Mouse (Mus musculus) liver, embryonic 13.5 days (tissue): Measurements from ENCODE around the gene Cox6b1. TPM values are rescaled to one million over a fixed set of nuclear protein-coding genes. Genes with fewer than 3 reads are reported as not detected.

Source experiments
- ATAC-seq: fragments of 200-750 bp; cut with Nextera tagmentation; 2 replicates; pipeline ENCODE4 v1.8.0; 2017; ENCODE audit warnings: low read depth, mild to moderate bottlenecking, moderate number of reproducible peaks, moderate library complexity
- DNase-seq: peaks from one replicate; pipeline ENCODE4 v3.0.0; 2022
- H3K27ac ChIP-seq: fragments of 300-500 bp; sonication (generic); 2 replicates; pipeline ENCODE4 v1.5.1; 2015; ENCODE audit warnings: moderate library complexity, mild to moderate bottlenecking, inconsistent platforms
- H3K27me3 ChIP-seq: fragments of 300-500 bp; sonication (generic); 2 replicates; pipeline ENCODE4 v1.6.1; 2015; ENCODE audit warnings: mild to moderate bottlenecking, inconsistent platforms
- H3K36me3 ChIP-seq: fragments of 300-500 bp; sonication (generic); 2 replicates; pipeline ENCODE4 v1.6.1; 2015; ENCODE audit warnings: mild to moderate bottlenecking, inconsistent platforms
- H3K4me1 ChIP-seq: fragments of 300-500 bp; sonication (generic); replicated peaks from 2 replicates; pipeline ENCODE4 v1.6.1; 2015; ENCODE audit warnings: inconsistent platforms
- H3K4me2 ChIP-seq: fragments of 300-500 bp; sonication (generic); 2 replicates; pipeline ENCODE4 v1.6.1; 2015; ENCODE audit warnings: inconsistent platforms, mild to moderate bottlenecking, moderate library complexity
- H3K4me3 ChIP-seq: fragments of 300-500 bp; sonication (generic); replicated peaks from 2 replicates; pipeline ENCODE4 v1.5.1; 2015; ENCODE audit warnings: mild to moderate bottlenecking, inconsistent platforms
- H3K9ac ChIP-seq: fragments of 300-500 bp; sonication (generic); 2 replicates; pipeline ENCODE4 v1.6.1; 2015; ENCODE audit warnings: mild to moderate bottlenecking, inconsistent platforms
- H3K9me3 ChIP-seq: fragments of 300-500 bp; sonication (generic); replicated peaks from 2 replicates; pipeline ENCODE4 v1.6.1; 2016; ENCODE audit warnings: inconsistent platforms
- WGBS: fragments of 180-500 bp; shearing (Covaris S2); methylation state at CpG from one replicate; pipeline ENCODE4 v1.1.7; 2015; ENCODE audit not compliant: insufficient replicate concordance; 5-methylcytosine and 5-hydroxymethylcytosine counted together
- polyA plus RNA-seq: library from polyadenylated mRNA; unstranded; fragments of >200 nt; fragmentation: Nextera tagmentation; extraction: Ambion mirVana; gene quantifications from 2 replicates; pipeline ENCODE4 v1.2.1, GENCODE M21; 2015

Cox6b1 gene
- polyA plus RNA-seq, 1 experiment from 2014 or later: 705 TPM

GRCm38 (mm10) chr7:30592772-30593423, 33.1 kb downstream of the Cox6b1 start:
- H3K9me3 ChIP-seq: no peaks in the 10 kb centered on the region
- 39% methylated on average over 5 of the region's 5 CpGs for WGBS
- no peak overlapping the region for H3K9ac ChIP-seq
- H3K4me2 ChIP-seq: no peak overlapping the region
- peaks cover 30% of the 10 kb centered on the region for H3K4me1 ChIP-seq
- H3K4me3 ChIP-seq: no peak overlapping the region
- H3K27ac ChIP-seq: no peak overlapping the region
- ATAC-seq (no peak), DNase-seq (no peak)
- H3K36me3 ChIP-seq: no peaks in the 10 kb centered on the region
- H3K27me3 ChIP-seq: peaks cover 7% of the 10 kb centered on the region; the same call in 1 of the 2 replicates

- Histone ChIP-seq H3K9ac (no peak overlapping the region), H3K36me3 (peaks cover 6% of the 10 kb centered on the region), H3K27ac (no peak overlapping the region), H3K4me1 (peaks cover 43% of the 10 kb centered on the region), H3K4me3 (no peak overlapping the region), H3K27me3 (peaks cover 7% of the 10 kb centered on the region; the same call in 1 of the 2 replicates), H3K4me2 (no peak overlapping the region), H3K9me3 (no peaks in the 10 kb centered on the region)
- ATAC-seq (no peak), DNase-seq (no peak)
- WGBS: 75% methylated on average over 4 of the region's 4 CpGs
Observed at GRCm38 (mm10) chr7:30591605-30591951, 34.4 kb downstream of the Cox6b1 start.

DNA sequence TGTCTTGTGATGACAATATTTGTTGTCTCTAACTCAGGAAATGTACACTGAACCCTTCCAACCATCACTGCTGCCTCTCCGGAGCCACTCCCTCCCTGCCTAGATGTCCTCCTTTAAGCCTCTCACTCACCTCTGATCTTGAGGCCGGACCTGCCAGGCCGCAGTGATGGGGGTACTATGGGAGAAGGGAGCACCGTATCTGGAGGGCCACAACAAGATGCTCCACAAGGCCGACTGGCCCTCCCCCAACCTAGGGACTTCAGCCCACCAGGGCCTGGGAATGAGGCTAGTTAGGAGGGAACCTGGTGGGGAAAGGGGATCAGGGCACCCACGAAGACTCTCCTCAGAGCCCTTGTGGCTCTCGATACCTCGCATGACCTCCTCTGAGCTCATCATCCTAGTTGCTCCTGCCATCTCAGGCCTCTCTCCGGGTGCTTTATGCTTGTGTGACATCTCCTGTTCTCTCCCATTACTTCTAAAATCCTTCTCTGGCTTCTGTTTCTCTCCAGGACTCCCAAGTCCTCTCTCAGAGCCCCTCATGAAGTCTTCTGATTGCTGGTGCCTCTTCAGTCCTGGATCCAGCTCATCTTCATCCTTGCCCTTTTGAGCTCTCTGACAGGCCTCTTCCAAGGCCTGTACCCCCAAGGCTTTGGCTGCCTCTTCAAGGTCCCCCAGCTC, 34.9 kb downstream of the Cox6b1 start:
- no peaks in the 10 kb centered on the region for H3K9me3 ChIP-seq
- peaks cover 11% of the 10 kb centered on the region for H3K36me3 ChIP-seq
- no peak overlapping the region for H3K4me3 ChIP-seq
- no peak overlapping the region for H3K27ac ChIP-seq
- DNase-seq (no peak), ATAC-seq (no peak)
- WGBS: 80% methylated on average over 9 of the region's 9 CpGs
- peaks cover 7% of the 10 kb centered on the region; the same call in 1 of the 2 replicates for H3K27me3 ChIP-seq
- H3K9ac ChIP-seq: no peak overlapping the region
- H3K4me1 ChIP-seq: peaks cover 46% of the 10 kb centered on the region
- H3K4me2 ChIP-seq: no peak overlapping the region

- WGBS: 27% methylated on average over 40 of the region's 40 CpGs
- DNase-seq (peak; percentile 69), ATAC-seq (peak; percentile 22)
- H3K27me3 ChIP-seq: 0 out of 2 replicates have a peak, but pooled peaks cover under 1% of the 10 kb centered on the region
- H3K4me3 ChIP-seq: peak overlapping the region; percentile 96
- peaks cover 42% of the 10 kb centered on the region for H3K4me1 ChIP-seq
- peak overlapping the region; percentile 97 for H3K4me2 ChIP-seq
- H3K27ac ChIP-seq: peak overlapping the region; percentile 90
- peaks cover 25% of the 10 kb centered on the region for H3K36me3 ChIP-seq
- H3K9me3 ChIP-seq: no peaks in the 10 kb centered on the region
- peak overlapping the region; percentile 99 for H3K9ac ChIP-seq
Observed at GRCm38 (mm10) chr7:30589435-30590301, 36.3 kb downstream of the Cox6b1 start.

- DNase-seq (peak; percentile 95), ATAC-seq (peak; percentile 94)
- Histone ChIP-seq H3K4me1 (peaks cover 34% of the 10 kb centered on the region), H3K4me2 (peak within 1 kb of the TSS; percentile 97), H3K9ac (peak within 1 kb of the TSS; percentile 99), H3K27ac (peak within 1 kb of the TSS; percentile 90), H3K36me3 (peaks cover 33% of the 10 kb centered on the region), H3K4me3 (peak within 1 kb of the TSS; percentile 96), H3K27me3 (no peaks in the 10 kb centered on the region), H3K9me3 (no peaks in the 10 kb centered on the region)
- WGBS: under 1% methylated on average over 57 of the region's 68 CpGs
Observed at GRCm38 (mm10) chr7:30588676-30589434, 37.1 kb downstream of the Cox6b1 start, which contains the start of gene Kmt2b. Gene Kmt2b, minus strand, starts transcription at chr7:30588726.

DNA sequence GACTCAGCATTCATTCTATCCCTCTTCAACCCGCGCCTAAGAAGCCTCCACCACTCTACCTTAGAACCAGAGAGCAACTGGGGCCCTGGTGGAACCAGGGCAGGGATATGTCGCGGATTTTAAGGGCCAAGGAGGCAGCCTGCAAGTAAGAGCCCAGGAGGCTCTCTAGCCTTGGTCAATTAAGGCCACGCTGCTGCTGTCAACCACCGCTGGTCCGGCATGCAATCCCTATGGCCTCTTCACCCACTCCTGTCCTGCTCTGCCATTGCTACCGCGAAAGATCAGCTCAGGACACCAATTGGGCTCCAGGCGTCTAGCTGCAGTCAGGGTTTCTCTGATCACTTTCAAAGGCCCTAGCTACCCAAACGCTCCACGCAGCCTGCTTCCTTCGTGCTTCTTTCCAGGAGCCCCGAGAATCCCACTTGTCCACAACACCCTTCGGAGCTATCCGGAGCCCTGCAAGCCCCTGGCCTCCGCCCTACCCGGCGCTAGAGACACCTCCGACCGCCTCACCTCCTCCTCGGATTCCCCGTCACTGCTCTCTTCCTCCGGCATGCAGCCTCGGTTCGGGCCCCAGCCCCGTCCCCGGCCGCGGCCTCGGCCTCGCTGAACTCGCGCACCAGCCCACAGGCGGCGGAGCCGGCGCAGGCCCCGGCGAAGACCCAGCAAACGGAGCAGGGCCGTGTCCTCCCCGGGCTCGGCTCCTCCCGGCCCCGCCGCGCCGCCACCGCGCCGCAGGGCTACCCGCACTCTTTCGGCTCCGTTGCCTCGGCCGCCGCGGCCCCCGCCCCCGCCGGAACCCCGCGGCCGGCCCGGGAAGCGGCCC, 37.9 kb downstream of the Cox6b1 start:
- under 1% methylated on average over 62 of the region's 67 CpGs for WGBS

GRCm38 (mm10) chr7:30586455-30587020, 39.4 kb downstream of the Cox6b1 start:
- H3K4me1 ChIP-seq: peaks cover 27% of the 10 kb centered on the region
- H3K27ac ChIP-seq: no peak overlapping the region
- 88% methylated on average over 28 of the region's 28 CpGs for WGBS
- H3K4me2 ChIP-seq: peak overlapping the region; percentile 97
- no peaks in the 10 kb centered on the region for H3K27me3 ChIP-seq
- H3K4me3 ChIP-seq: peak overlapping the region; percentile 96
- no peak for ATAC-seq
- DNase-seq: no peak
- H3K36me3 ChIP-seq: peaks cover 56% of the 10 kb centered on the region
- H3K9me3 ChIP-seq: no peaks in the 10 kb centered on the region
- H3K9ac ChIP-seq: peak overlapping the region; percentile 99

More for the DNA sequence above, 37.9 kb downstream of the Cox6b1 start:
- Histone ChIP-seq H3K4me3 (peak overlapping the region; percentile 96), H3K9ac (peak overlapping the region; percentile 99), H3K27ac (peak overlapping the region; percentile 90), H3K4me1 (peaks cover 27% of the 10 kb centered on the region), H3K9me3 (no peaks in the 10 kb centered on the region), H3K27me3 (no peaks in the 10 kb centered on the region), H3K36me3 (peaks cover 41% of the 10 kb centered on the region), H3K4me2 (peak overlapping the region; percentile 97)
- ATAC-seq: peak; percentile 29
- DNase-seq: peak; percentile 48

DNA sequence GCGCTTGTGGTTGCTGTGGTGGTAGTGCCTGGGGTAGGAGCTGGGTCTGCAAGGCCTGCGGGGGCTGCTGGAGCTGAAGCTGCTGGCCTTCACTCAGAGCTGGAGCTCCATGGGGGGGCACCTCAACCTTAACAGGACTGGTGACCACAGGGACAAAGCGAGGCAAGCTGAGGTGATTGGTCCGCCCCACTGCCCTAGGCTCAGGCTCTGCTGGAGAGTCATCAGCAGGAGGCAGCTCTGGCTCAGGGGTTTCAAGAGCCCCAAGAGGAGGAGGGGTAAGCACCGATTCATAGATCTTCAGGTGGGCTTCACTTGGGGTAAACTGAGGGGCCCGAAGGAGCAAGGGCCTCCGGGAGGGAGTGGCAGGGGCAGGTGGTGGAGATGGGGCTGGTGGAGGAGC, 40.8 kb downstream of the Cox6b1 start:
- no peak overlapping the region for H3K4me3 ChIP-seq
- peaks cover 25% of the 10 kb centered on the region for H3K4me1 ChIP-seq
- H3K27ac ChIP-seq: no peak overlapping the region
- H3K36me3 ChIP-seq: peaks cover 70% of the 10 kb centered on the region
- no peak overlapping the region for H3K4me2 ChIP-seq
- ATAC-seq (no peak), DNase-seq (no peak)
- no peaks in the 10 kb centered on the region for H3K27me3 ChIP-seq
- 87% methylated on average over 7 of the region's 7 CpGs for WGBS
- H3K9me3 ChIP-seq: no peaks in the 10 kb centered on the region
- no peak overlapping the region for H3K9ac ChIP-seq

DNA sequence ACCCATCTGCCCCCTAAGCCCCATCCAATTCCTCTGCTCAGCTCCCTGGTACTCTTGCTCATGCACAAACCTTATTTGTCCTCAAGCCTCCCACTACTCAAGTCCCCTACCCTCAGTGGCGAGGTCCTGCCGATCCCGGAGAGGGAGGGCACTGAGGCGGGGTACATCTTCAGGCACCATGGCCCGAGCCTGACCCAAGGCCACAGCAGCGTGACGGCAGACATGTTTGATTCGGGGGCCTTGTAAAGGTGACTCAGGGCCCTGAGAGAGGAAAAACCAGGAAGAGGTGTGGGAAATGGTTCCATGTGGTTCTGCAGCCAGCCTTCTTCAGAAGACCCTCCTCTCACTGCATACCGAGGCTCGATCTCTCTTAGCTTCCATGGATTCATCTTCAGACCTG, 41.6 kb downstream of the Cox6b1 start:
- no peak overlapping the region for H3K27ac ChIP-seq
- no peaks in the 10 kb centered on the region for H3K27me3 ChIP-seq
- no peaks in the 10 kb centered on the region for H3K9me3 ChIP-seq
- H3K36me3 ChIP-seq: peaks cover 78% of the 10 kb centered on the region
- no peak overlapping the region for H3K4me2 ChIP-seq
- DNase-seq (no peak), ATAC-seq (no peak)
- no peak overlapping the region for H3K9ac ChIP-seq
- H3K4me1 ChIP-seq: peaks cover 17% of the 10 kb centered on the region
- 92% methylated on average over 10 of the region's 10 CpGs for WGBS
- H3K4me3 ChIP-seq: no peak overlapping the region

DNA sequence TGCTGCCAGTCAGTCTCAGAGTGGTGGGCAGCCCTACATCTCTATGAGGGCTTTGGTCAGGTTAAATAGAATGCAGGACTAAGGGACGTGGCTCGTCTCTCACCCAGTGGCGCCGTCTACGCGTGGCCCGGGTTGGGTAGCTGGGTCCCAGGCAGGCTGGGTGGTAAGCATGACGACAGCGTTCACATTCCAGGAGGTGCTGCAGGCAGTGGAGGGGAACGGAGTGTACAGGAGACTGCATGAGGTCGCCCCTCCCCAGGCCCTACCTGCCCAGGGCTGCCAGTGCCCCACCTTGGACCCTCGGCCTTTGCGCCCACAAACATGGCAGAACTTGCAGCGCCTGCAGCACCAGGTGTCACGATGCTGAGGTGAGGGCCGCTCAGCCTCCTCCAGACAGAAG, 44.4 kb downstream of the Cox6b1 start:
- no peak overlapping the region for H3K4me3 ChIP-seq
- DNase-seq (no peak), ATAC-seq (no peak)
- H3K9ac ChIP-seq: no peak overlapping the region
- no peak overlapping the region for H3K4me2 ChIP-seq
- H3K36me3 ChIP-seq: peaks cover 100% of the 10 kb centered on the region
- H3K27me3 ChIP-seq: no peaks in the 10 kb centered on the region
- H3K4me1 ChIP-seq: peaks cover 3% of the 10 kb centered on the region
- no peak overlapping the region for H3K27ac ChIP-seq
- WGBS: 94% methylated on average over 16 of the region's 16 CpGs
- H3K9me3 ChIP-seq: no peaks in the 10 kb centered on the region
